Mouse (Mus musculus): ENCODE measurements at regions not wholly inside any gene's neighbourhood (a gene's known extent, or its start where the extent isn't known, plus 50 kb on each side); places are given as distances from the start of the nearest gene placed in this dataset.
"Not testable (repeated sequence)": the region's sequence is repeated elsewhere in the genome, so short reads cannot be mapped to it uniquely, and the experiment has no call there.

GRCm38 (mm10) chr8:34669146-34669545 lies 557.6 kb upstream of the Gm10131 start:
- Histone ChIP-seq H3K4me3 (no peak overlapping the region), H3K27ac (no peak overlapping the region)
- no peak for TF ChIP-seq CTCF (conservative IDR thresholded peaks at IDR 0.05)
- DNase-seq (ENCODE audit: low spot score in 2 of 2), result no peak

- DNase-seq (ENCODE audit: low spot score in 2 of 2), result no peak
- no peak for TF ChIP-seq CTCF (conservative IDR thresholded peaks at IDR 0.05)
- Histone ChIP-seq H3K27ac (no peak overlapping the region), H3K4me3 (no peak overlapping the region)
Observed at GRCm38 (mm10) chr8:34664429-34664828, 552.9 kb upstream of the Gm10131 start.

GRCm38 (mm10) chr8:34662532-34662931 lies 551.0 kb upstream of the Gm10131 start:
- Histone ChIP-seq H3K27ac (no peak overlapping the region), H3K4me3 (no peak overlapping the region)
- no peak for TF ChIP-seq CTCF (conservative IDR thresholded peaks at IDR 0.05)
- DNase-seq (ENCODE audit: low spot score in 2 of 2), result no peak

- no peak overlapping the region for H3K27ac ChIP-seq
- no peak for DNase-seq (ENCODE audit: low spot score in 2 of 2)
- no peak for TF ChIP-seq CTCF (conservative IDR thresholded peaks at IDR 0.05)
Observed at GRCm38 (mm10) chr8:34651750-34652149, 540.2 kb upstream of the Gm10131 start.

GRCm38 (mm10) chr8:34628221-34628620 lies 516.7 kb upstream of the Gm10131 start:
- not testable (repeated sequence) for DNase-seq (ENCODE audit: low spot score in 2 of 2); H3K4me3 ChIP-seq; H3K27ac ChIP-seq

More at GRCm38 (mm10) chr8:34651750-34652149, 540.2 kb upstream of the Gm10131 start:
- no peak overlapping the region for H3K4me3 ChIP-seq

GRCm38 (mm10) chr8:34625670-34626069 lies 514.1 kb upstream of the Gm10131 start:
- Histone ChIP-seq H3K4me3 (no peak overlapping the region), H3K27ac (peak overlapping the region; percentile 60; the same call in 1 of the 2 replicates)
- no peak for TF ChIP-seq CTCF (conservative IDR thresholded peaks at IDR 0.05)
- DNase-seq (ENCODE audit: low spot score in 2 of 2), result no peak

- TF ChIP-seq CTCF (conservative IDR thresholded peaks at IDR 0.05), result no peak
- H3K27ac ChIP-seq, result peak overlapping the region; percentile 92
- no peak overlapping the region for H3K4me3 ChIP-seq
- DNase-seq (ENCODE audit: low spot score in 2 of 2), result no peak
Observed at GRCm38 (mm10) chr8:34623783-34624182, 512.2 kb upstream of the Gm10131 start.

GRCm38 (mm10) chr8:34622177-34623114 lies 510.9 kb upstream of the Gm10131 start:
- Histone ChIP-seq H3K4me3 (peak overlapping the region; percentile 29; the same call in 1 of the 2 replicates), H3K27ac (peak overlapping the region; percentile 92)
- TF ChIP-seq CTCF (conservative IDR thresholded peaks at IDR 0.05), result no peak
- peak; percentile 21 to 29 for DNase-seq (ENCODE audit: low spot score in 2 of 2)

GRCm38 (mm10) chr8:34618046-34618445 lies 506.5 kb upstream of the Gm10131 start:
- Histone ChIP-seq H3K27ac (no peak overlapping the region), H3K4me3 (no peak overlapping the region)
- no peak for DNase-seq (ENCODE audit: low spot score in 2 of 2)
- TF ChIP-seq CTCF (conservative IDR thresholded peaks at IDR 0.05), result no peak

GRCm38 (mm10) chr8:34614987-34615386 lies 503.4 kb upstream of the Gm10131 start:
- no peak for DNase-seq (ENCODE audit: low spot score in 2 of 2)
- H3K4me3 ChIP-seq, result no peak overlapping the region
- no peak for TF ChIP-seq CTCF (conservative IDR thresholded peaks at IDR 0.05)
- H3K27ac ChIP-seq, result no peak overlapping the region

- DNase-seq (ENCODE audit: low spot score in 2 of 2), result no peak
- no peak overlapping the region for H3K27ac ChIP-seq
- TF ChIP-seq CTCF (conservative IDR thresholded peaks at IDR 0.05), result no peak
- no peak overlapping the region for H3K4me3 ChIP-seq
Observed at GRCm38 (mm10) chr8:34614031-34614526, 502.5 kb upstream of the Gm10131 start.

- Histone ChIP-seq H3K27ac (no peak overlapping the region), H3K4me3 (no peak overlapping the region)
- peak in 1 of 2 experiments; percentile 46 for DNase-seq (ENCODE audit: low spot score in 2 of 2)
- TF ChIP-seq CTCF (conservative IDR thresholded peaks at IDR 0.05), result no peak
Observed at GRCm38 (mm10) chr8:34613138-34613537, 501.6 kb upstream of the Gm10131 start.

- DNase-seq (ENCODE audit: low spot score in 2 of 2), result no peak
- Histone ChIP-seq H3K4me3 (no peak overlapping the region), H3K27ac (no peak overlapping the region)
- TF ChIP-seq CTCF (conservative IDR thresholded peaks at IDR 0.05), result no peak
Observed at GRCm38 (mm10) chr8:34612396-34612795, 500.9 kb upstream of the Gm10131 start.

GRCm38 (mm10) chr8:34610186-34610585 lies 498.6 kb upstream of the Gm10131 start:
- H3K27ac ChIP-seq, result no peak overlapping the region
- DNase-seq (ENCODE audit: low spot score in 2 of 2), result no peak
- H3K4me3 ChIP-seq, result no peak overlapping the region
- no peak for TF ChIP-seq CTCF (conservative IDR thresholded peaks at IDR 0.05)
